Mouse (Mus musculus): ENCODE data around the gene Igsf11.

DNA sequence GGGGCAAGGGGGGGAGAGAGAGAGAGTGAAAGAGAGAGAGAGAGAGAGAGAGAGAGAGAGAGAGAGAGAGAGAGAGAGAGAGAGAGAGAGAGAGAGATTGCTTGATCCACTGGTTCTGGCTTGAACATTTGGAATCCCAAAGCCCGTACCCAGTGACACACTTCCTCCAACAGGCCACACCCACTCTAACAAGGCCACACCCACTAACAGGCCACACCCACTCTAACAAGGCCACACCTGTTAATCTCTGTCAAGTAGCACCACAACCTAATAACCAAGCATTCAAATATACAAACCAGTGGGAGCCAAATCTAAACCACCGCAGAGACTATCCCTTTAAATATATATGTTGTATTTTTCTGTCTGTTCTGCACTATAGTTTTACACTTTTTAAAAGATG, 166.4 kb downstream of the Igsf11 start:
- TF ChIP-seq POLR2A (IDR thresholded peaks at IDR 0.05; ENCODE audit: extremely low read depth, insufficient read depth, low read length) (no peak), CTCF (IDR thresholded peaks at IDR 0.05; ENCODE audit: extremely low read depth, insufficient read depth, low read length) (no peak)

Measured in cortical plate, adult 2 months (tissue).